Mouse (Mus musculus) embryonic stem cell, embryonic (primary cell): Measurements from ENCODE around the gene Isg20.

Experiments used
- CTCF ChIA-PET, 4 experiments: fragments of 300-600 bp in 2 of 4; fragments of 350-600 bp in 2 of 4; sonication (Branson Sonifier 250); formaldehyde crosslinking; loops; one replicate each; lab custom pipeline; 2022; ENCODE audit warnings: inconsistent platforms in 2 of 4; lab: Charles Lee
- POLR2A ChIA-PET, 4 experiments: fragments of 300-600 bp in 2 of 4; fragments of 350-600 bp in 2 of 4; sonication (Branson Sonifier 250); formaldehyde crosslinking; loops; one replicate each; lab custom pipeline; 2022; ENCODE audit warnings: antibody characterized with exemption in 4 of 4, inconsistent platforms in 1 of 4; lab: Charles Lee

Gene Isg20

DNA sequence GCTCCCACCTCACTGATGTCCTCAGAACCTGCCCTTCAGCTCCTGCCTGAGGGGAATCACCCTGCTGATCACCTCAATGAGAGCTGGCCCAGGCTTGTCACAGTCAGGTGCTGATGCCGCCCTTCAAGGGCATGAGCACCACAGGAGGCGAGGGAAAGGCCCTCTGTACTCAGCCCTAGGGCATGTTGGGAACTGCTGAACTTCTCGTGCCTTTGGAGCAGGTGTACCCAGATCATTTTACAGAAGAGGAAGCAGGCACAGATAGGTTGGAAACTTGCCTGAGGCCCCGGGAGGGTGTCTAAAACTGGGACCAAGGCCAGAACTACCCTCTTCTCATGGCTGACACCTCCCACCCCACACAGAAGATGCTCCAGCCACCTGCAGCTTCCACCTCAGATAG, 5.5 kb downstream of the Isg20 start:
- POLR2A ChIA-PET = interaction anchor here in 3 of 4 experiments (0.7 to 2.8 kb wide), 14 partner anchors 8 to 479 kb away, joined by 3 to 30 read pairs (median 4); partner anchors contain the start of genes Aen (in 2 of the 3) and Det1 (in 1 of the 3)
- CTCF ChIA-PET = interaction anchor here in 3 of 4 experiments (0.7 to 1.7 kb wide), 7 partner anchors 8 to 427 kb away, joined by 3 to 9 read pairs (median 4); no protein-coding TSS in a partner anchor

- POLR2A ChIA-PET = interaction anchor here in 1 of 4 experiments (1.6 kb wide), 1 partner anchor 167 kb away, joined by 7 read pairs; no protein-coding TSS in a partner anchor
- CTCF ChIA-PET = interaction anchor here in 3 of 4 experiments (0.8 to 5.4 kb wide), 7 partner anchors 12 to 423 kb away, joined by 3 to 45 read pairs (median 5); no protein-coding TSS in a partner anchor
Measured at GRCm38 (mm10) chr7:78922506-78922905, 9.3 kb downstream of the Isg20 start.

GRCm38 (mm10) chr7:78924300-78924699, 11.1 kb downstream of the Isg20 start:
- POLR2A ChIA-PET = interaction anchor here in 2 of 4 experiments (0.5 to 1.6 kb wide), 3 partner anchors 31 to 165 kb away, joined by 3 to 7 read pairs (median 3); no protein-coding TSS in a partner anchor

DNA sequence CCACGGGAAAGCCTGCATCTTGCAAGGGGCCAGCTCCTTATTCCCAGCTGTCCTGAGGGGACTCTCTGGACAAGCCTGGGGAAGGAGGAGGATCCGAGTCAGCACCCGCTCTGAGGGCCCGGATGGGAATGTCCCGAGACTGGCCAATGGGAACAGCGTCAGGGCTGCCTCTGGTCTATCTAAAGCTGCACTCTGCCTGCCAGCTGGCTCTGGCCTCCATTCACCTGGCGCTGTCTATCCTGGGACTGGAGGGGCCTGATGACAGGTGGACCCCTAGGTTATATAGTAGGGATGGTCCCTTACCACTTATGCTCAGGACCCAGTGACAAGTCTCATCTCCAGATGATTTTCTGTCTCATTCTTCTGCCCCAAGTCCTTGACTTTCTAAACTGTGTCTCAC, 11.6 kb downstream of the Isg20 start:
- ChIA-PET POLR2A (interaction anchor here in 2 of 4 experiments (0.5 to 1.5 kb wide), 3 partner anchors 31 to 207 kb away, joined by 3 read pairs; no protein-coding TSS in a partner anchor), CTCF (interaction anchor here (0.6 to 5.4 kb wide), 24 partner anchors 7 to 425 kb away, joined by 3 to 45 read pairs (median 5); partner anchors contain the start of gene Hapln3 (in 1 of the 4))

More at GRCm38 (mm10) chr7:78924300-78924699, 11.1 kb downstream of the Isg20 start:
- CTCF ChIA-PET = interaction anchor here in 3 of 4 experiments (0.6 to 5.4 kb wide), 22 partner anchors 8 to 425 kb away, joined by 3 to 45 read pairs (median 4); partner anchors contain the start of gene Hapln3 (in 1 of the 3)

DNA sequence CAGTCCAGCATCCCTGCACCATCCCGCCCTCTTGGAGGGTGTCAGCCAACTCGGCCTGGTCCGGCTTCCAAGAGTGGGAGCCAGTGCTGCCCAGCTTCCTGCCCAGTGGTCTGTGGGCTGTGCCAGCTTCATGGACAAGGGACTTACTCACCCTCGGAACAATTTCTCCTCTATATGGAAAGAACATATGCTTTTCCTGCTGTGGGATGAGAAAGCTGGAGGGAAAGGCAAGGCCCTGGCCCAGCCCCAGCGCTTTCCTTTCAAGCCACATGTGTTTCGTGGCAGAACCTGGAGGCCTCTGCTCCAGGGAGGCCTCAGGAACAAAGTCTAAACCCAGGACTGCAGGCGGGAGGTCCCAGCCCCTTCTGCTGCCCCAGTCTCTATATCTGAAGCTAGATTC, 12.5 kb downstream of the Isg20 start:
- ChIA-PET CTCF (interaction anchor here (0.7 to 5.4 kb wide), 9 partner anchors 129 to 420 kb away, joined by 3 to 45 read pairs (median 7); no protein-coding TSS in a partner anchor), POLR2A (interaction anchor here in 1 of 4 experiments (1.5 kb wide), 1 partner anchor 153 kb away, joined by 3 read pairs; no protein-coding TSS in a partner anchor)

DNA sequence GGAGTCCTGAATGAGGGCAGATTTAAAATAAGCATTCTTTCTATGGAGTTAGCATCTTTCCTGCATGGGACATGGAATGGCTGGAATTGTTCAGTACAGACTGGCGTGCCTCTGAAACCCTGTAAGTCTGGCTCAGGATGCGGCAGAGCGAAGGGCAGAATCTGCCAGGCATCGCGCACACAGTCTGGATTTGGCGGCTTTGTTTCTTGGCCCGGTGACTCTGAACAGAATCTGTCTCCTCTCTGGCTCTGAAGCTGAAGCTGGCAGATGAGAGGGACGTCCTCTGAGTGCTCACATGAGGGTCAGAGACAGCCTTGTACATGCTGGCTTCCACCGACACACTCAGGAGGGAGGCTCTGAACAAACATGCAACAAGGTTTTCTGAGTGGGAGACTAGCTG, 12.9 kb downstream of the Isg20 start:
- ChIA-PET CTCF (interaction anchor here in 3 of 4 experiments (0.6 to 5.4 kb wide), 14 partner anchors 127 to 420 kb away, joined by 3 to 45 read pairs (median 4); partner anchors contain the start of gene Acan (in 1 of the 3)), POLR2A (interaction anchor here in 3 of 4 experiments (0.6 to 1.5 kb wide), 3 partner anchors 13 to 153 kb away, joined by 3 read pairs; partner anchors contain the start of gene Isg20 (in 1 of the 3))

DNA sequence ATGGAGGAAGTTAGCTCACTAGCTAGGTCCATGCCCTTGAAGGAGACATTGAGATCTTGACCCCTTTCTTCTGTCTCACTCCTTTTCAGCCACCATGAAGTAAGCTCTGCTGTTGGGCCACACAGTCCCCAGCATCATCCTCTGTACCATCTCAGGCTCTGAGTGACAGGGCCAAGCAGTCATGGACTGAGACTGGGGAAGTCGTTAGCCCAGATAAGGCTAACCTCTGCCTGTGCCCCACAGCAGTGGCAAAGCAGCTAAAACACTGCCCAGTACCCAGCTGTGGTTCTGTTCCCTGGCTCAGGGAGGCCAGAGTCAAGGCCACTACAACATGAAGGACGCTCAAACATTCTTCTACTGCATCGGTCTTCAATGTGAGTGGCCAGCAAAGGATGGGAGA, 14.0 kb downstream of the Isg20 start:
- CTCF ChIA-PET = interaction anchor here in 3 of 4 experiments (0.6 to 5.4 kb wide), 10 partner anchors 131 to 548 kb away, joined by 3 to 45 read pairs (median 5); no protein-coding TSS in a partner anchor
- POLR2A ChIA-PET = interaction anchor here in 2 of 4 experiments (1.0 to 1.5 kb wide), 2 partner anchors 14 to 151 kb away, joined by 3 read pairs; partner anchors contain the start of gene Isg20 (in 1 of the 2)

- CTCF ChIA-PET = interaction anchor here in 1 of 4 experiments (0.6 to 1.0 kb wide), 2 partner anchors 33 to 120 kb away, joined by 3 to 4 read pairs; no protein-coding TSS in a partner anchor
- POLR2A ChIA-PET = interaction anchor here in 1 of 4 experiments (0.5 to 1.0 kb wide), 2 partner anchors 150 to 154 kb away, joined by 3 to 4 read pairs; no protein-coding TSS in a partner anchor
Measured at GRCm38 (mm10) chr7:78938957-78939602, 25.9 kb downstream of the Isg20 start.

GRCm38 (mm10) chr7:78940971-78941370, 27.7 kb downstream of the Isg20 start:
- CTCF ChIA-PET = interaction anchor here in 1 of 4 experiments (0.7 kb wide), 1 partner anchor 113 kb away, joined by 4 read pairs; no protein-coding TSS in a partner anchor
- POLR2A ChIA-PET = interaction anchor here in 1 of 4 experiments (0.5 kb wide), 1 partner anchor 863 kb away, joined by 3 read pairs; no protein-coding TSS in a partner anchor

DNA sequence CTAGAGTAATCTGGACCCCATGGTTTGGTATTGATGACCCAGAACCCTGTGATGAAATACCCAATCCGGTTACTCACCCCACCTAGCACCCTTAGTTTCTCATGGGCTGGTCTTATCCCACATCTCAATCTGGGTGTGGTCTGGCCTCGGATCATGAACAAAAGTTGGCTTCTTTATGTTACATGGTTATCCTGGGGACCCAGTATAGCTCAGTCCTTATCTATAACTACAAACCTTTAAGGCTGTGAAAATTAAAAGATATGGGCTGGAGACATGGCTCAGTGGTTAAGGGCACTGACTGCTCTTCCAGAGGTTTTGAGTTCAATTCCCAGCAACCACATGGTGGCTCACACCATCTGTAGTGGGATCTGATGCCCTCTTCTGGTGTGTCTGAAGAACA, 29.3 kb downstream of the Isg20 start:
- POLR2A ChIA-PET = no interaction called here
- CTCF ChIA-PET = interaction anchor here in 2 of 4 experiments (0.6 to 1.3 kb wide), 2 partner anchors 10 to 138 kb away, joined by 3 to 4 read pairs; no protein-coding TSS in a partner anchor

GRCm38 (mm10) chr7:78953886-78954572, 40.8 kb downstream of the Isg20 start:
- POLR2A ChIA-PET = no interaction called here
- CTCF ChIA-PET = interaction anchor here in 2 of 4 experiments (0.6 to 0.9 kb wide), 2 partner anchors 105 to 392 kb away, joined by 3 to 4 read pairs; no protein-coding TSS in a partner anchor

DNA sequence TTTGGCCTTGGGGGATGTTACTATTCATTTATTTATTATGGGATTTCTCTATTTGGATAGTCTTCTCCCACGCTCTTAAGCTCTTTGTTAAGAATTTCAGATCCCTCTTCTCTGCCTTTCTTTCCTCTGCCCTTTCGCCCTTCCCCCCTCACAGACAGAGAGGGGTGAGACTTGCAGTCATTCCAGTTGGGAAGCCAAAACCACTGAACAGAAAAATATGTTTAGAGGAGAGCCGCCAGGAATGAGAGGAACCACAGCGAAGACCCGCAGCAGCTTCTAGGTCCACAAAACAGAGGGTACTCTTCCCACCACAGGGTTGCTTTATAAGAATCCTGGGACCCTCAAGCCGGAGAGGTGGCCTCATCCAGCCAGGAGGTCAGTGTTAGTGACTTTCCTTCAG, 41.4 kb downstream of the Isg20 start:
- POLR2A ChIA-PET = no interaction called here
- CTCF ChIA-PET = interaction anchor here in 1 of 4 experiments (0.6 kb wide), 1 partner anchor 391 kb away, joined by 4 read pairs; no protein-coding TSS in a partner anchor

DNA sequence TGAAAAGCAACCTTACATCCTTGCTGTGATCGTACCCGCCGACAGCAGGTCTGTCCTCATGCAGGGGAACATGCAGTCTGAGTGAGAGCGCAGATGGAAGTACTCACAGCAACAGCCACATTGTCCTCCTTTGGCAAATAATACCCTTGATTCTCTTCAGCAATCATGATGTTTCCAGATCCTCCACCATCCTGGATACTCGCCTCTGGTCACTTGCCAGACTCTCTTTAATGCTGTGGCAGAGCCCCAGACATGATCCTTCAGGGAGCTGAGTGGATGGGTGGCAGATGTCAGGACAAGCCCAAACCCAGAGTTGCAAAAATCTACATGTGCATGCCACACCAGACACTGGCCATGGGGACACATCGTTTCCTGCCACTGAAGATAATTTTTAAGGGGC, 41.9 kb downstream of the Isg20 start:
- ChIA-PET CTCF (no interaction called here), POLR2A (no interaction called here)

DNA sequence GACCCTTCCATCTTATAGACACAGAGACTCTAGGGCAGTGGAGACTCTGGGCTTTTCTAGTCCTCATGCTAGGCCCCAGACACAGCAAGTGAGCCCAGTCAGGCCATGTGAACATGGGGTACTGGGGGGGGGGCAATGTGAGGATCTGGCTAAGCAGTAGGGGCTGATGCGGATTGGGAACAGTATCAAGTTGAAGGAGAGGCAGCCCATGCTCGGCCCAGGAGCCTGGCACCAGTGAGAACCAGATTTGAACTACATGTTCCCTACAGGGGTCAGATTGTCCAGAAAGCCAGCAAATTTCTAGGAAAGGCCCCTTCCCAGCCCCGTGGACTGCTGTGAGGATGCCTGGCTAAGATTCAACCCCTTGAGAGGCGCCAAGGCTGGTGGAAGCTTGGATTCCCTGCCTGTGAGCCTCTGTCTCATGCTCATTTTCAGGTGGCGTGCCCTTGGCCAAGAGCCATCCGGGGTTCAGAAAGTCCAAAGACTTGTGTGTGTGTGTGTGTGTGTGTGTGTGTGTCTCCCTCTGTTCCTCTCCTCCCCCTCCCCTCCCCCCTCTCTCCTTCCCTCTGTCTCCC, 45.4 kb downstream of the Isg20 start:
- CTCF ChIA-PET = interaction anchor here in 1 of 4 experiments (0.7 to 0.9 kb wide), 2 partner anchors 357 to 424 kb away, joined by 5 to 8 read pairs; no protein-coding TSS in a partner anchor
- POLR2A ChIA-PET = interaction anchor here in 1 of 4 experiments (0.6 kb wide), 1 partner anchor 57 kb away, joined by 3 read pairs; no protein-coding TSS in a partner anchor

DNA sequence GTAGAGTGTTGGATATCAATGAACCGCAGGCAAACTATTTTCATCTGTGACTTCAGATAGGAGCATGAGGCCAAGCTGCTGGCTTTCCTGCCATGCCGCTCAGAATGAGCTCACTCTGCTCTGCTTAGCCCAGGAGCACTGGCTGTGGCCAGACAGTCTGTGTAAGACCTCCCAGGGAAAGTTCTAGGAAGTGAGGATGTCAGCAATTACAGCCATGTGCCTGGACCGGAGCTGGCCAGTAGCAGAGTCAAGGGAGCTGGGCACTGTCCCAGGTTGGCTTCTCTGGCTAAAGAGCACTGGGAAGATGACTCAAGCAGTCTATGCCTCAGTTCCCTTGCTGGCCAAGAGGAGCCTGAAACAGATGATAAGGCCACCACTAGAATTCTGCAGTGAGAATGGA, 50.7 kb downstream of the Isg20 start:
- ChIA-PET CTCF (no interaction called here), POLR2A (no interaction called here)
